Mouse (Mus musculus) bone marrow, adult 2 months (tissue): Measurements from ENCODE around the gene 9530003J23Rik. TPM values are rescaled to one million over a fixed set of nuclear protein-coding genes. Genes with fewer than 3 reads are reported as not detected.

Experiments
- H3K27ac ChIP-seq: fragments of 200-500 bp; 2 replicates; pipeline ENCODE4 v1.5.1; 2012; ENCODE audit warnings: low read depth, mild to moderate bottlenecking, control low read depth, inconsistent platforms, low read length; ENCODE audit not compliant: control insufficient read depth, poor library complexity, insufficient read depth
- H3K4me1 ChIP-seq: fragments of 200-500 bp; 2 replicates; pipeline ENCODE4 v1.6.1; 2011; ENCODE audit warnings: low read length; ENCODE audit not compliant: control insufficient read depth, insufficient read depth
- H3K4me3 ChIP-seq: fragments of 200-500 bp; replicated peaks from 2 replicates; pipeline ENCODE3; 2011; ENCODE audit warnings: mild to moderate bottlenecking, low read depth, low read length, control low read depth; ENCODE audit not compliant: control insufficient read depth
- CTCF ChIP-seq: fragments of 200-500 bp; IDR thresholded peaks from 2 replicates; pipeline ENCODE4 v1.5.1; 2011; ENCODE audit warnings: low read length, control low read depth; ENCODE audit not compliant: control insufficient read depth, insufficient read depth
- POLR2A ChIP-seq: fragments of 200-500 bp; IDR thresholded peaks from 2 replicates; pipeline ENCODE4 v1.6.1; 2011; ENCODE audit warnings: low read depth, mild to moderate bottlenecking, control low read depth, low read length, borderline replicate concordance; ENCODE audit not compliant: control insufficient read depth
- WGBS: fragments of 180-500 bp; shearing (Covaris S2); methylation state at CpG from one replicate; pipeline ENCODE4 v1.1.7; 2018; 5-methylcytosine and 5-hydroxymethylcytosine counted together
- polyA plus RNA-seq: library from polyadenylated mRNA; stranded (reverse); fragments of >200 nt; gene quantifications from 2 replicates; pipeline ENCODE4 v1.2.4, GENCODE M21; 2011; ENCODE audit warnings: low replicate concordance; ENCODE audit not compliant: missing spikeins, insufficient read depth, insufficient read length

The 9530003J23Rik gene
- polyA plus RNA-seq, 1 experiment: not detected

DNA sequence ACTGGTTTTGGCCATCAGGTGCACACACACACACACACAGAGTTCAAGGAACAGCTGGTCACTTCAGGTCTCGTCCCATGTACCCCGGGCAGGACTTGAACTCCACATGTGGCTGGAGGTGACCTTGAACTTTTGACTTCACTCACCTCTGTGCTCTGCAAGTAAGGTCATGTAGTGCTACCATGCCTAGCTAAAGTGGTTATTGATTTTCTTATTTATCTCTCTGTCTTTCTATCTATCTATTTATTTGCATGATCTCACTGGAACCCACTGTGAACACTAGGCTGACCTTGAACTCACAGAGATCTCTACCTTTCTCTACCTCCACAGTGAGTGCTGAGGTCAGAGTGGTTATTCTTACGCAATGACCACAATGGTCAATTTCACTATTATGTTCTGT lies 32.4 kb downstream of the 9530003J23Rik start:
- TF ChIP-seq POLR2A (no peak), CTCF (no peak)
- Histone ChIP-seq H3K4me3 (no peak overlapping the region), H3K27ac (no peak overlapping the region), H3K4me1 (no peaks in the 10 kb centered on the region; the same call in 1 of the 2 replicates)
- 89% methylated on average over 3 of the region's 3 CpGs for WGBS

DNA sequence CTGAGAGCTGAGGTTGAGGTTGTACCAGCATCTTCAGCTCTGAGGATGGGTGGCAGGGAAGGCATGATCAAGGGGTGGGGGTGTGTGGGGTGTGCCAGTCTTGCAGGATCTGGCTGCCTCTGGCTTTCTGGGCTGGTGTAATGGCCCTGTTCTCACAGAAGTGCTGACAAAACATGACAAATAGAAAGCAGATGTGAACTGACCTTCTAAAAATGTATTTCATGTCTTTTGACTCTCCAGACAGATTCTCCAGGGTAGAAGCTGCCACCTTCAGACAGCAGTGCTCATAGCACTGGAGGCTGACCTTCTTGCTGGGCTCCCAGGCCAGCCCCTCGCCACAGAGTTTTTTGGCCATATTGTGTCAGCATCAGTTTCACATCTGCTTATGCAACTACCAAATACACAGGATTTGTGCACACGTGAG lies 34.9 kb downstream of the 9530003J23Rik start:
- no peaks in the 10 kb centered on the region for H3K4me1 ChIP-seq
- TF ChIP-seq CTCF (no peak), POLR2A (no peak)
- H3K4me3 ChIP-seq: no peak overlapping the region
- H3K27ac ChIP-seq: no peak overlapping the region
- 27% methylated on average over 2 of the region's 2 CpGs for WGBS

DNA sequence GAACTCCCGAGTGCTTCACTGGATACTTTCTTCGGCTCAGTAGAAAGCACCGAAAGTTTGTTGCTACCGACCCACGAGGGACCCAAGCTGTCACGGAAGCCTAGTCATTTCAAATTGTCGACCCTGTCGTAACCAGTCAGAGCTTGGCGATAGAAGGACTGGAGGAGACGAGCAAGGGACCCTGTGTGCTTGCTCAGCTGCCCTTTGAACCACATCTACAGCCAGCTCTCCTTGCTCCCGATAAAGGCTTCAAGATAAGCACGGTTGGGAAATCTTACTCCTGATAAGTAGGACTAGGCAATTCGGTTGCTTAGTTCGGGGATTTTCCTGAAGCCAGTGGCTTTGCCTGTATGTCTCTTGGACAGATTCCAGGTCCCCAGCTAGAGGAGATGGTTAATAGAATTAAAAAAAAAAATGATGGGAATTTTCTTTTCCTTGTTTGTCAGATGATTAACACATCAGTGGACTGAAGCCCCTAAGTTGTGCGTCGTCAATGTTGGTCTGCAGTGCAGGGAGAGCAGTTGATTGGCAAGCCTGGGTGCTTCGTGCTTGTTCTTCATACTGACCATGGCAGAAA lies 35.4 kb downstream of the 9530003J23Rik start:
- Histone ChIP-seq H3K27ac (no peak overlapping the region), H3K4me3 (no peak overlapping the region), H3K4me1 (no peaks in the 10 kb centered on the region)
- TF ChIP-seq POLR2A: no peak
- no peak for TF ChIP-seq CTCF
- 81% methylated on average over 17 of the region's 17 CpGs for WGBS

- no peak for TF ChIP-seq POLR2A
- TF ChIP-seq CTCF: no peak
- 82% methylated on average over 3 of the region's 3 CpGs for WGBS
Measured at GRCm38 (mm10) chr10:117199701-117200100, 38.8 kb downstream of the 9530003J23Rik start.

GRCm38 (mm10) chr10:117196696-117197095 lies 41.8 kb downstream of the 9530003J23Rik start:
- no peaks in the 10 kb centered on the region for H3K4me1 ChIP-seq
- H3K4me3 ChIP-seq: no peak overlapping the region
- TF ChIP-seq POLR2A (no peak), CTCF (no peak)
- H3K27ac ChIP-seq: no peak overlapping the region
- 88% methylated on average over 3 of the region's 3 CpGs for WGBS

More at GRCm38 (mm10) chr10:117199701-117200100, 38.8 kb downstream of the 9530003J23Rik start:
- H3K4me1 ChIP-seq: no peaks in the 10 kb centered on the region
- H3K27ac ChIP-seq: no peak overlapping the region
- H3K4me3 ChIP-seq: no peak overlapping the region

- Histone ChIP-seq H3K4me3 (no peak overlapping the region), H3K4me1 (no peaks in the 10 kb centered on the region), H3K27ac (no peak overlapping the region)
- WGBS: 93% methylated on average over 4 of the region's 4 CpGs
- TF ChIP-seq CTCF (no peak), POLR2A (no peak)
Measured at GRCm38 (mm10) chr10:117195748-117196147, 42.8 kb downstream of the 9530003J23Rik start.

GRCm38 (mm10) chr10:117195005-117195404 lies 43.5 kb downstream of the 9530003J23Rik start:
- Histone ChIP-seq H3K4me1 (no peaks in the 10 kb centered on the region), H3K27ac (no peak overlapping the region), H3K4me3 (no peak overlapping the region)
- WGBS: 85% methylated on average over 12 of the region's 12 CpGs
- no peak for TF ChIP-seq CTCF
- no peak for TF ChIP-seq POLR2A

DNA sequence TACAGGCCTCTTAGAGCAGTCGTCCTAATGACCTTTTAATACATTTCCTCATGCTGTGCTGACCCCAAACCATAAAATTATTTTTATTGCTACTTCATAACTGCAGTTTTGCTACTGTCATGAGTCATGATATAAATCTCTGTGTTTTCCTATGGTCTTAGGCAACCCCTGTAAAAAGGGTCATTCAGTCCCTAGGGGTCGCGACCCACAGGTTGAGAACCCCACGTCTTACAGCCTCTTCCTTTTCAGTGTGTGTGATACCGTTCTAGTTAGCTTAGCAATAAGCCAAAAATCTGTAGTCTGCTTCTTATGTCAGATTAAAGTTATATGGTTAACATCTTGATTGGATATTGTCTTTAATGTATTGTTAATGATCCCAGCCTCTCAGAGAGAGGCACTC lies 45.1 kb downstream of the 9530003J23Rik start:
- TF ChIP-seq POLR2A (no peak), CTCF (no peak)
- no peaks in the 10 kb centered on the region for H3K4me1 ChIP-seq
- H3K4me3 ChIP-seq: no peak overlapping the region
- 85% methylated on average over 5 of the region's 5 CpGs for whole genome bisulfite sequencing
- H3K27ac ChIP-seq: no peak overlapping the region
